Mouse (Mus musculus): ENCODE measurements at regions not wholly inside any gene's neighbourhood (a gene's known extent, or its start where the extent isn't known, plus 50 kb on each side); places are given as distances from the start of the nearest gene placed in this dataset.

DNA sequence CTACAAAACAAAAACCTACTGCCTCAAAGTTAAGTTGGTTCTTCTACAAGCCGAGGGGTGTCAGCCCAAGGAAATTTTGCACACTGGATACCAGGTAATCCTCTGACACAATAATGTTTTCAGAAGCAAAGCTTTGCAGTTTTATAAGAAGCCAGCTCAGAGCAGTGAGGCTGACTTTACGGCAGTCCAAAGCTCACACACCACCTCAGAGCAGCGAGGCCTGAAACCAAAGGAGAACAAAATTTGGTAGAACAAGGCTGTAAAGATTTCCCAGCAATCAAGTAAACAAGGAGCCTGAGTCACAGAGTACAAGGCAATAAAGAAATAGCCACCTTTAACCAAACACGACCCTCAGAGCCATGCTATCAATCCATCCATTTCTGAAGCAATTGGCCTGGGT is 230.1 kb upstream of the Klf4 start:
- H3K9ac ChIP-seq = no peak overlapping the region
- no peaks in the 10 kb centered on the region for H3K4me1 ChIP-seq (replicated peaks)
- 83% methylated on average over 4 of the region's 4 CpGs for WGBS
- ATAC-seq (ENCODE audit: low FRiP score) = no peak
- no peak overlapping the region for H3K4me3 ChIP-seq
- H3K27me3 ChIP-seq = no peaks in the 10 kb centered on the region
- H3K9me3 ChIP-seq = no peaks in the 10 kb centered on the region
- no peak overlapping the region for H3K27ac ChIP-seq
- H3K36me3 ChIP-seq = no peaks in the 10 kb centered on the region
- H3K4me2 ChIP-seq = no peak overlapping the region

DNA sequence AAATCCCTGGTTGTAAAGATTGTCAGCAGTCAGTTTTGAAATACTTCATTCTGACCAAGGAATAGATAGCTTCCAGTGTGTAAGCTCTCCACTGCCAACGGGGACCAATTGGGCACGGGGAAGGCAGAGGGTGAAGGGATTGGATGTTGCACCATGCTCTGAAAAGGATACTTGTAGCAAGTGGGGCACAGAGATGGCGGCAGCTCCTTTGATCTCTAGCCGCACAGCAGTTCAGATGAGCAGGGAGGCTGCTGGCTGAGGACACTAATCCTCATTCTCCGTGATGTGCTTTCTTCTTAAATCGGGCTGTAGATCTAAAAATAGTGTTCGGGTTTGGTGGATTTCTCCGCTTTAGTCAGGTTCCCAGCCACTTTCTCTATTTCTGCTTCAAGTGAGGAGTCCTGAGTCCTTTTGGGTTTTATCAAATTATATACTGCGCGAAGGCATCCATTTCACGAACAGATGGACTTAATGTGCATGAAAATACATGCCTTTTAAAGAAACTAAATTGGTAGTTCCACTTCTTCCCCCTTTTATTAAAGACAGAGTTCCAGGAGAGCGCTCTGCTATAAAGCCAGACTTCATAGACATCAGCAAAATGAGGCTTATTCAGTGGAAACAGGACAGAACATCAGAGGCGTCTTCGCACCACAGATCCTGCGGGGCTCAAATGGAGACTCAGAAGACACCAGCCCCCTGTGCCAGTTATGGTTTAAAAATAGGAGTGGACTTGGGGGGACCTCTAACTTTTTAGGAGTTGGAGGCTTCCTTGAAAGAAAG is 225.1 kb upstream of the Klf4 start:
- H3K4me2 ChIP-seq = no peak overlapping the region
- no peaks in the 10 kb centered on the region for H3K4me1 ChIP-seq (replicated peaks)
- WGBS = 58% methylated on average over 15 of the region's 15 CpGs
- no peak for ATAC-seq (ENCODE audit: low FRiP score)
- H3K36me3 ChIP-seq = no peaks in the 10 kb centered on the region
- no peak overlapping the region for H3K9ac ChIP-seq
- no peaks in the 10 kb centered on the region for H3K27me3 ChIP-seq
- no peak overlapping the region for H3K4me3 ChIP-seq
- H3K9me3 ChIP-seq = no peaks in the 10 kb centered on the region
- H3K27ac ChIP-seq = no peak overlapping the region

DNA sequence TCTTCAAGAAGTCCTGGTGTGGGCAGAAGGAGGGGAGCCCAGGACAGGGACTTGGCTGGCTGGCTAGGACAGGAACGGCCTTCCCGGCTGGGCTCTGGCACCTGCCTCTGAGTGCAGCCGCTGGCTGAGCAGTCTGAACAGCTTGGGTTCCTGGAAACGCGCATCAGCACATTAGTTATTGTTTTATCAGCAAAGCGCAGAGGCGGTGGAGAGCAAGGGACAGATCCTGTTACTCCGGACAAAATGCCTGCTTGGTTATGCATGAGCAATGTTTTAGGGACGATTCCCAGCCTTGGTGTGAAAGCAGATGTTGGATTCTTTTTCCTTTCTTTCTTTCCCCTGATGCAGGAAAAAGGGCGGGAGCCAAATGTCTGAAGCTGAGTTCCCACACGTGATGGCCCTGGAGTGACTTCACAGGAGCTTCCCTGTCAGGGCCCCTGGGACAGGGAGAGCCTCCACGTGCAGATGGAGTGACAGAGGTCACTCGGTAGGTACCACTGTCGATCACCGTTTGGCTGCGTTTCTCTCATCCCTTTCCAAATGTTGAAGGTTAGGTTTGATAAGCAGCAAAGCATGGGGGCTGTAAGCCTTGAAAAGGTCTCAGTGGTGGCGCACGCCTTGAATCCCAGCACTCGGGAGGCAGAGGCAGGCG is 217.8 kb upstream of the Klf4 start:
- H3K4me2 ChIP-seq = no peak overlapping the region
- H3K4me3 ChIP-seq = no peak overlapping the region
- no peak overlapping the region for H3K9ac ChIP-seq
- no peaks in the 10 kb centered on the region for H3K36me3 ChIP-seq
- H3K4me1 ChIP-seq (replicated peaks) = 0 out of 2 replicates have a peak, but pooled peaks cover 4% of the 10 kb centered on the region
- ATAC-seq (ENCODE audit: low FRiP score) = no peak
- WGBS = 58% methylated on average over 20 of the region's 20 CpGs
- no peaks in the 10 kb centered on the region for H3K9me3 ChIP-seq
- no peaks in the 10 kb centered on the region for H3K27me3 ChIP-seq
- no peak overlapping the region for H3K27ac ChIP-seq

DNA sequence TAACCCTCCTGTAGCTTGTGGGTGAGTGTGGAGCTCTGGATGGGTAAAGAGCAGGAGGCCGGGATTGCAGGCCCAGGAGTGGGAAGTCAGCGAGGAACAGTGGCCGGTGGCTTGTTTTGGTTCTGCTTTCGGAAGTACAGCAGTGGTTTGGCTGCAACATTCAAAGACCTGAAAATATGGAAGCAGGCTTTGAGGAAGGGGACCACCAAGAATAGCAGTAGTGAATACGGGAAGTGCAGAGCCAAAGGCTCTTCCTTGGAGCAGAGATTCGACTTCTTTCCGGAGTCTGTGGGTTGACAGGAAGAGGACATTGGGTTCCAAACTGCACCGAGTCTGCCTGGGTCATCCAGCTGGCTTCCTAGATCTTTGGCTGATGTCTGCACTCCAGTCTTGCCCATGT is 209.1 kb upstream of the Klf4 start:
- H3K4me1 ChIP-seq (replicated peaks) = no peaks in the 10 kb centered on the region
- no peak overlapping the region for H3K9ac ChIP-seq
- WGBS = 91% methylated on average over 8 of the region's 8 CpGs
- no peak for ATAC-seq (ENCODE audit: low FRiP score)
- no peak overlapping the region for H3K4me3 ChIP-seq
- H3K27ac ChIP-seq = no peak overlapping the region
- no peak overlapping the region for H3K4me2 ChIP-seq
- H3K36me3 ChIP-seq = no peaks in the 10 kb centered on the region
- no peaks in the 10 kb centered on the region for H3K27me3 ChIP-seq
- no peaks in the 10 kb centered on the region for H3K9me3 ChIP-seq

DNA sequence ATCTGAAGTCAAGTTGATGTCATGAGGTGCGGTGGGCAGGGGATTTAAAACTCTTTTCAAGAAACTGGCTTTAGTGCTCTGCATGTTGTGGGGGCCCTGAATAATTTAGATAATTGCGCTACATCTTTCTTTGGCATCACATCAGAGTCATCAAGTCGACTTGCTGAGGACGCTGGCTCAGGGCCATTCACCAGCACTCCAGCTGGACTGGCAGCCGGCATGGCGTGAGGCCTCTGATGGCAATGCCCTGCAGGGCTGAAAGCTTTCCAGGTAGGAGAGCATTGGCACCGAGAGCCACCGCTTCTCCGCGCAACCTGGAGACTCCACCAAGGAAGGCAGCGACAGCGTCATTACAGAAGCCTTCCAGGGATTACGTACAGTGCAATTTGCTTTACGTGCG is 207.8 kb upstream of the Klf4 start:
- no peak overlapping the region for H3K4me2 ChIP-seq
- no peaks in the 10 kb centered on the region for H3K27me3 ChIP-seq
- no peak overlapping the region for H3K9ac ChIP-seq
- no peak overlapping the region for H3K4me3 ChIP-seq
- no peaks in the 10 kb centered on the region for H3K4me1 ChIP-seq (replicated peaks)
- WGBS = 88% methylated on average over 15 of the region's 15 CpGs
- no peaks in the 10 kb centered on the region for H3K9me3 ChIP-seq
- no peak overlapping the region for H3K27ac ChIP-seq
- no peak for ATAC-seq (ENCODE audit: low FRiP score)
- H3K36me3 ChIP-seq = no peaks in the 10 kb centered on the region

DNA sequence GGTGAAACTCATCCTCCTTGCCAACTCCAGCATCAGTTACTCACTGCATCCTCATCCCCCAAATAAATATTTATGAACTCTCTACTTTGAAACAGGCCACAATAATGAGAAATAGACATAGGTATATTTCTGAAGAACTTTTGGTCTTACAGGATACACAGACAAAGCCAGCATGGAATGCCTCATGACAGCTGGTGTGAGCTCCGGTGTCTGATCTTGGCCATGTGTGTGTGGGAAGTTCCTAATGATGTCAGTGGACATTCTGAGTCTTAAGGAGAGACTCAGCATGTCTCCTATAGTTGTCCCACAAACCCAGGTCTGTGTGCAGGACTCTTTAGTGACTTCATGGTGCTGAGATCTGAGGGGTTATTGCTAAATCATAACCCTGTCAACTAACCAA is 206.4 kb upstream of the Klf4 start:
- ATAC-seq (ENCODE audit: low FRiP score) = no peak
- Histone ChIP-seq H3K4me3 (no peak overlapping the region), H3K4me1 (replicated peaks) (no peaks in the 10 kb centered on the region), H3K4me2 (no peak overlapping the region), H3K27ac (no peak overlapping the region), H3K9me3 (no peaks in the 10 kb centered on the region), H3K9ac (no peak overlapping the region), H3K36me3 (no peaks in the 10 kb centered on the region), H3K27me3 (no peaks in the 10 kb centered on the region)
- 91% methylated on average over 1 of the region's 1 CpGs for WGBS

DNA sequence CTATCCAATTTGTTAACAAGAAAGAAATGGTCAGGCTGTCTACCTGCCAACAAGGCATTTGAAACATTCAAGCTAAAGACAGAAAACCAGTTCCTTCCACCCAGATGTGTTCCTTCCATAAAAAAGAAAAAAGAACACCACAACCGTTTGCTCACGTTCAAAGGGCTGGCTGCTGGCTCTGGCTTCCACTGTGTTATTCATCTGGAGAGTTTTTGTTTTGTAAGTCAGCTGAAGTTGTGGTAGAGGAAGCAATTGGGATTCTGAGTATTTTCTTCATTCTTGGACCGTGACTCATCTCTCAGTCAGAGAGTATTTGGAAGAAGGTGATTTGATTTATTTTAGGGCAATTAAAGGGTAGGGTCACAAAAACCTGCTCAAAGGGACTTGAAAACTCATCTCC is 203.2 kb upstream of the Klf4 start:
- no peak for ATAC-seq (ENCODE audit: low FRiP score)
- H3K9me3 ChIP-seq = no peaks in the 10 kb centered on the region
- no peaks in the 10 kb centered on the region for H3K27me3 ChIP-seq
- H3K9ac ChIP-seq = no peak overlapping the region
- no peak overlapping the region for H3K4me3 ChIP-seq
- H3K36me3 ChIP-seq = no peaks in the 10 kb centered on the region
- H3K4me2 ChIP-seq = no peak overlapping the region
- no peak overlapping the region for H3K27ac ChIP-seq
- 68% methylated on average over 3 of the region's 3 CpGs for WGBS
- no peaks in the 10 kb centered on the region for H3K4me1 ChIP-seq (replicated peaks)

DNA sequence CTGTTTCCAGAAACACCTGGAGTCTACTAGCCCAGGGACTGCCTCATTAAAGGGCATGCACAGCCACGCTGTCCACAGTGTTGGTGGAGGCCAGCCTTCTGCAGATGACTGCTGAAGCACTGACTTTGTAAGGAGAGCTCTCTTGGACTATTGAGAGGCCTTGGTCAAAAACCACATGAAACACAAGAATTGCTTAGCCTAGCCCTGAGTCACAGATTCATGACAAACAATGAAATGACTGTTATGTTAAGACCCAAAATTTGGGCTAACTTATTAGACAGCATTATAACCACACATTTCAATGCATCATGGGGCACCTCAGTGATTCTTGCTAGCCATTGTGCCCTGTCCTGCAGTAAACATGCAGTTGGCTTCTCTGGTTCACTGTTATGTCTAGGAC is 202.1 kb upstream of the Klf4 start:
- Histone ChIP-seq H3K4me3 (no peak overlapping the region), H3K4me2 (no peak overlapping the region), H3K27ac (no peak overlapping the region), H3K9ac (no peak overlapping the region), H3K27me3 (no peaks in the 10 kb centered on the region), H3K4me1 (replicated peaks) (no peaks in the 10 kb centered on the region), H3K36me3 (no peaks in the 10 kb centered on the region), H3K9me3 (no peaks in the 10 kb centered on the region)
- no peak for ATAC-seq (ENCODE audit: low FRiP score)
- 91% methylated on average over 1 of the region's 1 CpGs for WGBS

DNA sequence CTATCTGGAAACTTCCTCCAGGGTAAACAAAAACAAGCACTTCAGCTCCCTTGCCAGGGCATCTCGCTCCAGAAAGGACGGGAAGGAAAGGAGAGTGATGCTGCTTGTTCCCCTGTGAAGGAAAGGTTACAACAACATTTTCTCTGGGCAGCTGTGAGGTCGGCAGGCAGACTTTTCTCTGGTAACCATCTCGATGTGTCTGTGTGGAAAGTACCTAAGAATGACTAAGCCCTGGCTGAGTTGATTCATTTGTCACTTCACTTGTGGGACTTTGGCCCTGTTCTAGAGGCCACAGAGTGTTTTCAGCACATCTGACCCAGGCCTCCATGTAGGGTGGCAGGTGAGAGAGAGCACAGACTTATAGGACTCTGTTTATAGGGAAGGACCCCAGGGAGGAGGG is 201.0 kb upstream of the Klf4 start:
- Histone ChIP-seq H3K9me3 (no peaks in the 10 kb centered on the region), H3K27ac (no peak overlapping the region), H3K27me3 (no peaks in the 10 kb centered on the region), H3K4me3 (no peak overlapping the region), H3K36me3 (no peaks in the 10 kb centered on the region), H3K9ac (no peak overlapping the region), H3K4me1 (replicated peaks) (no peaks in the 10 kb centered on the region), H3K4me2 (no peak overlapping the region)
- ATAC-seq (ENCODE audit: low FRiP score) = no peak
- WGBS = 79% methylated on average over 4 of the region's 4 CpGs

DNA sequence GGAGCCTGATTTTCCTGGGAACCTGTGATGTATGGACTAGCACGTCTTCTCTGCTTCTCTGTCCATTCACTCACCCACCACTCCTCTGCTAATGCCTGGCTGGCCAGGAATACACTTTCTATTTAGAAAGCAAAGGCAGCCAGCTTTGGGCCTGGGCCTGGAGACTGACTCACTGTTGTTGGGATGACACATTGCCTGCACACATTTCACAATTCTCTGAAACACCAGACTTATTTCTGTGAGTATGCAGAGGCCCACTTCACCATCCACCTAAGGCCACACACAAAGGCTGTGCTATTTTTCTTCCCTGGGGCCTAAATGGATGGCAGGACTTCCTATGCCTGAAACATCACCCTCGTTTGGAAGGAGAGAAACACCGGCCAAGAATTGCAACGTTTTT is 199.7 kb upstream of the Klf4 start:
- H3K4me1 ChIP-seq (replicated peaks) = no peaks in the 10 kb centered on the region
- H3K36me3 ChIP-seq = no peaks in the 10 kb centered on the region
- H3K27me3 ChIP-seq = no peaks in the 10 kb centered on the region
- H3K27ac ChIP-seq = no peak overlapping the region
- ATAC-seq (ENCODE audit: low FRiP score) = peak; percentile 49; the same call in 1 of the 2 replicates
- 56% methylated on average over 4 of the region's 4 CpGs for WGBS
- no peak overlapping the region for H3K4me3 ChIP-seq
- H3K9me3 ChIP-seq = no peaks in the 10 kb centered on the region
- H3K9ac ChIP-seq = no peak overlapping the region
- H3K4me2 ChIP-seq = no peak overlapping the region

DNA sequence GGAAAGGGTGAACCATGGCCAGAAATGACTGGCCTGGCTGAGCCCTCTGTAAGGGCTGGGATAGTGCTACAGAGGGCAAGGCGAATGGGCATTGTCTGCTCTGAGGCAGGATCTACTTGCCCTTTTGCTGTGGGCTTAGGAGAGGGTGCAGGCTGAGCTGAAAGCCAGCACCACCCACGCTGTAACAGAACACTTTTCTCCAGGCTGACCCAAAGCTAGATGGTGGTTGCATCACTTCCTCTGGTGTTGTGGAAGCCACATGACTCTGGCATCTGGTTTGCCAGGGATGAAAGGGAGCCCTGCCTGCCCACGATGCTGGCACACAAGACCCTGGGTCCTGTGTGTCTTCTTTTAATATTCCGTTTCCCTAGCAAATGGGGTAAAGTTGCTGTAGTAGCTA is 198.0 kb upstream of the Klf4 start:
- H3K27ac ChIP-seq = no peak overlapping the region
- ATAC-seq (ENCODE audit: low FRiP score) = no peak
- no peak overlapping the region for H3K9ac ChIP-seq

DNA sequence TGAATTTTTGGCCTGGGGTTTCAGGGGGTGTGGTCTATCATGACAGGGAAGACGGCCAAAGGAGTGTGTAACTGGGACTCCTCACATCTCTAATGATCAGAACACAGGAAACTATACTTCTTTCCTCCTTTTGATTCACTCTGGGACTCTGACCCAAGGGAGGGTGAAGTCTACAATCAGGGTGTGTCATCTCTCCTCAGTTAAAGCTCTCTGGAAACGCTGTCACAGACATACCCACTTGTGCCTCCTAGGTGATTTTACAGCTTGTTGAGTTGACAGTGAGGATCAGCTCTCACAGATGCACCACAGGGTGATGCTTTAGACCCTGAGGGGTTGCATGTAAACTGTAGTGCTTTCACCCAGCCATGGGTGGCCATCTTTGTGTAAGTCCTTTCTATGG is 194.9 kb upstream of the Klf4 start:
- H3K36me3 ChIP-seq = no peaks in the 10 kb centered on the region
- 0 out of 2 replicates have a peak, but pooled peaks cover 4% of the 10 kb centered on the region for H3K27me3 ChIP-seq
- ATAC-seq (ENCODE audit: low FRiP score) = no peak
- no peak overlapping the region for H3K4me3 ChIP-seq
- no peak overlapping the region for H3K4me2 ChIP-seq
- no peak overlapping the region for H3K9ac ChIP-seq
- 79% methylated on average over 2 of the region's 2 CpGs for WGBS
- peaks cover 9% of the 10 kb centered on the region for H3K4me1 ChIP-seq (replicated peaks)
- no peak overlapping the region for H3K27ac ChIP-seq
- no peaks in the 10 kb centered on the region for H3K9me3 ChIP-seq

More for the DNA sequence above, 198.0 kb upstream of the Klf4 start:
- Histone ChIP-seq H3K27me3 (0 out of 2 replicates have a peak, but pooled peaks cover 3% of the 10 kb centered on the region), H3K4me3 (no peak overlapping the region), H3K4me2 (no peak overlapping the region), H3K36me3 (no peaks in the 10 kb centered on the region), H3K4me1 (replicated peaks) (no peaks in the 10 kb centered on the region), H3K9me3 (no peaks in the 10 kb centered on the region)
- WGBS = 89% methylated on average over 4 of the region's 4 CpGs

DNA sequence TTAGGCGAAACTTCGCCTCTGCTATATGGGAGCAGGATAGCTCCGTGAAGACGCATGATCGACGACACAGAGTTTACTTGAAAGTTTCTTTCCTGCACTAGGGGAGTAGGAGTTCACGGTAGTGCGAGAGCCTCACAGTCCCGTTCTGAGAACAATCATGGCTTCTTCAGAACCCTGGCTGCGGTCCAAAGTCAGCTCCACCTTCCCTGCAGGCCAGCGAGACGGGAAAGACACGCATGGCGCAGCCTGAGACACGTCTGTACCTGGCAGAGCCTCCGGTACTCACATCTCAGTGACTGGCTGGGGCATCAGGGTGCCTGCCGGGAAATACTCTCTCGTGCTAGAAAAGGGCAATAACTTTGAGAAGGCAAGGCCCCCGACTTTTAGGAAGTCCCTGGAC is 193.8 kb upstream of the Klf4 start:
- H3K4me3 ChIP-seq = no peak overlapping the region
- no peak for ATAC-seq (ENCODE audit: low FRiP score)
- H3K27ac ChIP-seq = no peak overlapping the region
- 83% methylated on average over 19 of the region's 19 CpGs for WGBS
- peaks cover 15% of the 10 kb centered on the region for H3K4me1 ChIP-seq (replicated peaks)
- H3K36me3 ChIP-seq = no peaks in the 10 kb centered on the region
- no peak overlapping the region for H3K4me2 ChIP-seq
- no peak overlapping the region for H3K9ac ChIP-seq
- H3K27me3 ChIP-seq = 0 out of 2 replicates have a peak, but pooled peaks cover 4% of the 10 kb centered on the region
- no peaks in the 10 kb centered on the region for H3K9me3 ChIP-seq

Data from hindbrain, embryonic 13.5 days (tissue).